Mouse (Mus musculus): ENCODE measurements around the gene Slc12a6.

Slc12a6 gene

DNA sequence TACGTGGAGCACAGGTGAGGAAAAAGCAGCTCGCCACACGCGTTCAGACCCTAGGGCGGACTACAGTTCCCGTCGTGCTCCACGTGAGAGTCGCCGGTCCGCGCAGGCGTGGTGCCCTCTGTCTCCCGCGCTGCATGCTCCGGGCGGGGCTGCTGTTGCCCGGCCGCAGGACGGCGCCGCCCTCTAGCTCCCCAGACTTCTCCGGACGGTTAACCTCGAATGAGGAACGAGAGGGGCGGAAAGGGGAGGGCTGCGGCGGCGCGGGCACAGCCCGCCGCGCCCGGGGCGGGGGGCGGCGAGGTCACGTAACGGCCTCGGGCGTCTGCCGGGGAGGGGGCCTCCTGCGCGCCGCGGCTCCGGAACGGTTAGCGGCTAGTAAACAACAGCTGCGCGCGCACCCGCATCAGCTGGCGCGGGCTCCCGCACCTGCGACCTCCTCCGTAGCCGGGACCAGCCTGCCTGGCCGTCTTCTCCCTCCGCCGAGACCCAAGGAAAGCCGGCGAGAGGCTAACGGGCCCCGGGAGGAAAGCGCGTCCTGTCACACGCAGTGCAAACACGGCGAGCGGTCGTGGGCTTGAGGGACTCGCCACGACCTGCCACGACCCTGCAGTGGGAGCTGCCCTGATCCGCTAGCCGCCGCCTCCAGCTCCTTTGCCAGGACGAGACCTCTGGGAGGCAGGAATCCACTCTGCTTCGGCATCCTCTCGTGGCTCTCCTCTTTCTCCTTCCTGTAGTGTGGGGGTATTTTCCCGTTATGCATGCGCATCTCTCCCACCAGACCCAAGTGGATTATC is at the start of gene Slc12a6:
Gene Slc12a6 (plus strand): TSS at position 378 of the 794 bp plus-strand sequence.
- DNase-seq (ENCODE audit: low read depth, low spot score) = peak; percentile 91

DNA sequence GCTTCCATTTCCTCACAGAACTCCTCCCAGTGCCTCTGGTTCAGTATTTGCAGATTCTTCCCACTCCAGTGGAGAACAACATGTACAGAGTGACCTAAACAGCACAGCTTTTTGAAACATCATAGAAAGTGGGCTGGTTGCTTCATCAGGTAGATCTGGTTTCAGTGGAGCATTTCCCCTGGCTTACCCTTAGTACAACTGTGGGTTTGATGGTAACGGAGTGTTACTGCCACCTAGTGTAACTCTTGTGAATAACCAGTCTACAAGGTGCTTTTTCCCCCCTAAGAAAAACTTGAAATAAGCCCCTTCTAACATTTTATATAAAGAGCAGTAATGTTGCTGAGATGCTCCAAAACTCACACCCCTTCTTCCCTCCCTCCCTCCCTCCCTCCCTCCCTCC is 49.6 kb upstream of the Slc12a6 start:
- peak; percentile 54 for DNase-seq (ENCODE audit: low read depth, low spot score)

DNA sequence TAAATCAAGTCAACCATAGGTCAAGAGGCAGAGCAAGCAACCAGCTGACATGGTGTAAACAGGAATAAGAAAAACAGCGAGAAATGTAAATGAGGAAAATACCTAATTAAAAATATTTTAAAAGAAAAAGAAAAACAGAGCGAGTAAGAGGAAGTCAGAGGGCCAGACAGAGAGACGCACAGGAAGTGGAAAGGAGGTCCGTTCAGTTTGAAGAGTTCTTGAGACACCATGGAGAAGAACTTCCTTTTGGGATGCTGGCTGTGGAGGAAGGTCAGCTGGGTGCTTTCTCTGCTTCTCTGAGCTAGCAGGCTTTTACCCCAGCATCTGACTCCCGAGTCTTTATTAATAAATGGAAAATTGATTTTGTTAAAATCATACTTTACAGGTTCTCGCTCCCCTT is 48.0 kb upstream of the Slc12a6 start:
- no peak for DNase-seq (ENCODE audit: low read depth, low spot score)

DNA sequence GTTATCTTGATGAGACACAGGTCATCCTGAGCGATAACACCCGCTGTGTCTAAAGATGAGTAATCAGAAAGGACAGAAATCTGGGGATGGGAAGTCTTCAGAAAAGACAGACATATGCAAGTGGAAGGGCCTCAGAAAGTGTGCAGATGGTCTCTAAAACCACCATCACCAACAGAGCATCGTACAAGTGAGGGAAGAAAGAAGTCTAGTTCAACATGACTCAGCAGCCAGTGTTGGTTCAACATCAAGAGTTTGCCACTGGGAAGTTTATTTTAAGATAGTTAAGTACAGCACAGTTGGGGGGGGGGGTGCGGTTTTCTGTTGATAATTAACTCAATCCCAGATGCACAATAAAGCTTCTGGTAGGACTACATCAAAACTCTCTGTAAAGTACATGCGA is 44.7 kb upstream of the Slc12a6 start:
- DNase-seq (ENCODE audit: low read depth, low spot score) = no peak

DNA sequence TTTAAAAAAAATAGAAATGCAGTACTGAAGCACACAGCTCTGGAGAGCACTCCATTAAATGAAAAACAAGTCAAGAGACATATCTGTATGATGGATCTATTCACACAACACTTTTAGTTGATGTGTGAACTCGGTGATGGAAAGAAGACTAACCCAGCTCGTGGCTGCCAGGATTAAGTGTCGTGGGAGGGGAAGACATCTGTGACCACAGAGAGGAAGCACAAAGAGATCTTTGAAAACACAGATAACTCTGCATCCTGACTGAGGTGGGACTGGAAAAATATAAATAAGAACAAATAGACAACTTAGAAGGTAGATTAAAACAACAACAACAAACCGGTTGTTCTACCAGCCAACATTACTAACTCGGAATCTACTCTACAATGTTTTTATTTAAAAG is 43.0 kb upstream of the Slc12a6 start:
- no peak for DNase-seq (ENCODE audit: low read depth, low spot score)

DNA sequence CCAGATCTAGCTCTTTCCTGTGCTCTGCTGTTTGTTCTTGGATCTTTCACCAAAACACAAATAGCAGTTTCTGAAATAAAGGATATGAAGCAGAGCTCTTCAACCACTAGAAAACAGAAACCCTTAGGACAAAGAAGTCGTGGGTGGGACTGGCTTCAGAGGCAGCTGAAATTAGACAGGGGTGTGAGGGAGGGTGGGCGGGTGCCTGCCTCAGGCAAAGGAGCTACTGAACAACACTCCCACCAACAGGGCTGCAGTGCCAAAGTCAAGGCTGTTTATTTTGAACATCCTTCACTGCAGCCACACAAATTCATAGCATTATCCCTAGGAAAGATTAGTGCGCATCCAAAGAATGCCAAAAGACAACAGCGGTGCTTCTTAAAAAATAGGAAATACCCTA is 41.3 kb upstream of the Slc12a6 start:
- DNase-seq (ENCODE audit: low read depth, low spot score) = no peak

DNA sequence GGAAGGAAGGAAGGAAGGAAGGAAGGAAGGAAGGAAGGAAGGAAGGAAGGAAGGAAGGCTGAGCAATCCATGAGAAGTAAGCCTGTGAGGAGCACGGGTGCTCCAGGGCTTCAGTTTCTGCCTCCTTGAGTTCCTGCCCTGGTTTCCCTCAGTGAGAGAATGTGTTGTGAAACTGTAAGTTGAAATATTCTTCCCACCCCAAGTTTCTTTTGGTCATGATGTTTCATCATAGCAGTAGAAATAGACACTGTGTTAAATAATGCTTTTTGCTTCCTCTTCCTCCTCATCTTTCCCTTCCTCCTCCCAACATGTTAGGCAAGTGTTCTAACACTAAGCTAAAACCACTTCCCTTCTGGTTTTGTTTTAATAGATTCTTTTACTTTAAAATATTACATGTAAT is 33.0 kb upstream of the Slc12a6 start:
- DNase-seq (ENCODE audit: low read depth, low spot score) = no peak

DNA sequence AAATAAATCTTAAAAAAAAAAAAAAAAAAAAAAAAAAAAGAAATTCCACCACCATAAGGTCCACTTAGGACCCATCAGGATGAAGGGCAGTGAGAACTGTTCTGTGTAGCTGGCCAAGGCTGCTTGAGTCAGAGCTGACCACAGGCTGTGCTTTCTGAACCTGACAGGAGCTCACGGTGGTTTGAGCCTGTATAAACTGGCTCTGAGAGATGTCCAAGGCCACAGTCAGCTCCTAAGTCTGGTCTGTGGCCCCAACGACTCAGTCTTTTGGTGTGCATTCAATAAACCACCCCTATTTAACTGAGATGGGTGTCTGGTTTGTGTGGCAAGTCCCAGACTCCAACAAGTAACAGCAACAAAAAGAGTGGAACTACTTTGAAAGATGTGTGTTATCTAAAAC is 29.0 kb upstream of the Slc12a6 start:
- no peak for DNase-seq (ENCODE audit: low read depth, low spot score)

DNA sequence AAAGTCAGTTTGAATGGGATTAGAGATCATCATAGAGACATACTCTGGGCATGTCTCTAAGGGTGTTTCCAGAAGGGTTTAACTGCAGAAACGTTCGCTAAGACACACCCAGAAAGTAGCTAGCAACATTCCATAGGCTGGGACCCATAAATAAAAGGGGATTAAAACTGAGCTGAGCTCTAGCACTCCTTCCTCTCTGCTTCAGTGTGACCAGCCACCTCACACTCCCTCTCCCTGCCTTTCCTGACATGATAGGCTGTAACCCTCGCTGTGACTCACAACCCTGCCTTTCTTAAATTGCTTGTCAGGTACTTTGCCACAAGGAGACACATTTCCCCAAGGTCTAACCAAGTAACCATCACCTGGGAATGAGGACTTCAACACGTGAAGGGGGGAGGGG is 27.6 kb upstream of the Slc12a6 start:
- DNase-seq (ENCODE audit: low read depth, low spot score) = no peak

DNA sequence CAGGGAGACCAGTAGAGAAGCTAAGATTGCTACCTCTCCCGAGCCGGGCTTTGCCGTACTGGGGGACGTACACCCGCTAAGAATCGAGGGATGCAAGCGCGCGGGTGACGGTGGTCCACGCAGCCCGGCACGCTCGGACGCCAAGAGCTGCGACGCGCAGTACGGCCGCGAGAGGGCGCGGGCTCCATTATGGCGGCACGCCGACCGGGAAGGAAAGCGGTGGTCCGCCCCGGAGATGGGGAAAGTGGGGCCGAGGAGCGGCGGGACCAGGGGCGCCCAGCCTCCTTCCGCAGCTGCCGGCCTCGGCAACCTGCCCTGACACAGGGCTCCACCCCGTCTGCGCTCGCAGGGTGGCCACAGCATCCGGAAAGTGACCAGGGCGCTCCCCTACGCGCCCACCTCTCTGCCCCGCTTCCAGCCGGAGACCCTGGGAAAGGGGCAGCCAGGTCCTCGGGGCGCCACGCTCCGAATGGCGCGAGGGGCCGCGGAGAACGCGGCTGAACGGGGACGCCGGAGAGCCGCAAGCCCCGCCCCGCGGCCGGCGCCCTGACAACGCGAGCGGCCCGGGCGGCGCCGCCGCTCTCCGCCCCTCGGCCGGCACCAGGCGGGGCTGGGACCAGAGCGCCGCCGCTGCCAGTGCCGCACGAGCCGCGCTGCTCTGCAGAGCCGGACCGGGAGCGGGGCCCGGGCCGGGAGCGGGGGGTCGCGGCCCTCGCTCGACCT is 26.3 kb upstream of the Slc12a6 start, which contains the start of gene Lpcat4:
Gene Lpcat4 (plus strand): TSS at position 257 of the 723 bp plus-strand sequence.
- DNase-seq (ENCODE audit: low read depth, low spot score) = peak; percentile 91

DNA sequence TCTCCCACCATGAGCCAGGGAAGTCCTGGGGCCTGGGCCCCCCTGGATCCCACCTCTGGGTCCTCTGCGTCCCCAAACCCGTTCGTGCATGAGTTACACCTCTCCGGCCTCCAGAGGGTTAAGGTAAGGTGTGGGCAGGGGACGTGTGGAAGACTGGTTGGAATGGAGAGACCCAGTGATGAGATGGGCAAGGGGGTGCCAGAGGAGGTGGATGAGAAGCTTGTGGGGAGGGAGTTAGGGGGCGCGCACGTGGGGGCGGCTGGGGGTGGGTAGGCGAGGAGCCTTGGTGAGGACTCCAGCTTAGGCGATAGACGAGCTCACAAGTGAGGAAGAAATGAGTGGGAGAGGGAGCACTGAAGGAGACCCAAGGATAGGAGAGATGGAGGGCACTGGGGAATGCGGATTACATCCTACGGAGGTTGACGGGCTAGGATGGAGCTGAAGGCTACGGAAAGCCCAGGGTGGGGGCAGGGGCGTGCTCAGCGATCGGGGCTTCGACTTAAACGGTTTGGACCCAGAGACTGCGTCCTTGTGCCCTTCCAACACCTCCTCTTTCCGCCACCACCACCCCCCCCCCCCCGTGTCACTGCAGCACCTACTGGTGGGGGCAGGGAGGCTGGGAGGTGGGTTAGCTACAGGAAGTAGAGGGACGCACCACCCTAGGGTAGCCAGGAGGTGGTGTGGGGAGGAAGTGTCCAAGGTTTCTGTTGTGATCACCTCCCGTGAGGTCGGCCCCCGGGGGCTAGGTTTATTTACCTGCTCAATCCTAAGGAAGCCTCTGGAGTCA is 25.5 kb upstream of the Slc12a6 start:
- DNase-seq (ENCODE audit: low read depth, low spot score) = peak; percentile 25

DNA sequence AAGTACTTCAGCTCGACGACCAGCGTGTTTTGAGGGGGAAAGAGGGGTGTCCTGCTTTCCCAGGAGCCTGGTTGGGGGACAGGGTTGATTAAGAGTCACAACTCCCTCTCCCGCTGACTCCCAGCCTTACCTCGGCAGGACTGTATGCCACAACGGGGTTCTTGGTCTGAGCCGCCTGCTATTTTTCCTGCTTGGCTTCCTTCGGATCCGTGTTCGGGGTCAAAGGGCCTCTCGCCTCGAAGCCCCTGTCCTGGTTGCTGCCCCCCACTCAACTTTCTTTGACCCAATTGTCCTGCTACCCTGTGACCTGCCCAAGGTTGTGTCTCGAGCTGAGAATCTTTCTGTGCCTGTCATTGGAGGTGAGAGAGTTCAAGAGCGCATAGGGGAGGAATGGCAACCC is 23.8 kb upstream of the Slc12a6 start:
- no peak for DNase-seq (ENCODE audit: low read depth, low spot score)

DNA sequence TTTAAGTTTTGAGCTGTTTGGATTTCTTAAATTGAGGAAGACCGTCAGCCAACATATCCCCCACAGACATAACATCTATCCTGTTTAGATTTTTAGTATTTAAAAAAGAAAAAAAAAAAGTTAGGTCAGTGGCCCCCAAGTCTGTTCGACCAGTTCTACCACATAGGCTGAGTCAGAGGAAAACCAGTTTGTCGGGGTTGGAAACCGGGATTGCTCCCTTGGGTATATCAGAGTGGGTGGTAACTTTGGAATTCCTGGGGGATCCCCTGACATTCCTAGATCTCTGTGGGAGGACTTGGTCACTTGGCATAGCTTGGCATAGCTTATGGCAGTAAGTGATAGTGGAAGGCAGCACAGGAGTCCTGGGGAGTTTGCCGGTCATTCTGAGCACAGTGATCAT is 20.3 kb upstream of the Slc12a6 start:
- DNase-seq (ENCODE audit: low read depth, low spot score) = no peak

DNA sequence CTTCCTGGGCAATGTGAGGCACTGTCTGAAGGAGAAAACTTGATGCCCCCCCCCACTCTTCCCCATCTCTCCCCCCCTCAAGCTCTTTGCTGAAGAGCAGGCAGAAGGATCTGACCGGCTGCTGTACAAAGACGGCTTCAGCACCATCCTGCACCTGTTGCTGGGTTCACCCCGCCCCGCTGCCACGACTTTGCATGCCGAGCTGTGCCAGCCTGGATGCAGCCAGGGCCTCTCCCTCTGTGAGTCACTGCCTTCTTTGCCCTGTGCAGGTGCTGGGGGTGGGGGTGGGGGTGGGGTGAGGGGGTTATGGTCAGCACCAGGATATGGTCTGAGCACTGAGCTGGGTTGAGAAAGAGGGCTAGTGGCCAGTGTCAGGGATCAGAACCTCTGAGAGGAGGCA is 19.4 kb upstream of the Slc12a6 start:
- no peak for DNase-seq (ENCODE audit: low read depth, low spot score)

DNA sequence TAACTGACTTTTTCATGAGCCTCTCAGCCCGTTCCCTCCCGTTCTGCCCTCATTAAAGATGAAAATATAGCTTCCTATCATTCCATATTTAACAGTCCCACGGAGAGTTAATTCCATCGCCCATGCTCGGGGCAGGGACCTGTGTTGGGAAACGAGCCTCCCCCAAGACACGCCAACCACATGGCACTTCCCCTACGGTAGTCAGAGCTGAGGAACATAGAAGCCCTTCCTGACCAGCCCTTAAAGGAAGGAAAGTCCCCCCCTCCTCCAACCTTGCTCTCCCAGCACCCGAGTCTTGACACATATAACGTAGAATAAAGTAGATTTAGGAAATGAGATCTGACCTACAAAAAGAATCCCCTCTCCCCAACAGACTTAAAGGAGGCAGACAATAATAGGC is 18.3 kb upstream of the Slc12a6 start:
- no peak for DNase-seq (ENCODE audit: low read depth, low spot score)

DNA sequence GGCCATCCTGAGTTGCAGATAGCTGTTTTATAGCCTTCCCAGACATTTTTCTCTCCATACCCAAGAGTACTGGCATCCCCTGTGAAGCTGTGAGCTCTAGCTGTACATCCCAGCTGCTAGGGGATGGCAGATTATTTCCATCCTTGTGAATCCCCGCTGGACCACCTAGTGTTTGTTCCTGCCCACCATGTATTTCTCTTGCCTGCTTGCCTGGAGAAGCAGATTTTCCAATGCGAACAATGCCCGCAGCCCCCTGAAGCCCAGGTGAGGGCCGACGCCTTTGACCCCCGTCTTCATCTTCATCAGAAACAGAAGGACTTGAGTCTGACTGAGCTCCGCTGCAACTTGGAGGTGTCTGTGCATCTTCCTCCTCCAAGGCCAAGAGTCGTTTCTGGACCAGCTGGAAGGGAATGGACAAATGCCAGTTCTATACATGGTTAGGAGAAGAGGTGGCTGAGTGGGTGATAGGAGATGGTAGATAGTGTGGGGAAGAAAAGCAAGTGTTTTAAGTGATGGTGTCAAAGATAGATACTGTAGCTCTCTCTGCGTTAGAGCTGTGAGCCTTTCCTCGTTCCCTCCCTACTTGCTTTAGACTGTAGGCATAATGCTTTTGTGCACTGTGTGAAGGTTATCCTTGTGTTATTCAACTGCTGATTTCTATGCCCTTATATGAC is 15.7 kb upstream of the Slc12a6 start:
- no peak for DNase-seq (ENCODE audit: low read depth, low spot score)

DNA sequence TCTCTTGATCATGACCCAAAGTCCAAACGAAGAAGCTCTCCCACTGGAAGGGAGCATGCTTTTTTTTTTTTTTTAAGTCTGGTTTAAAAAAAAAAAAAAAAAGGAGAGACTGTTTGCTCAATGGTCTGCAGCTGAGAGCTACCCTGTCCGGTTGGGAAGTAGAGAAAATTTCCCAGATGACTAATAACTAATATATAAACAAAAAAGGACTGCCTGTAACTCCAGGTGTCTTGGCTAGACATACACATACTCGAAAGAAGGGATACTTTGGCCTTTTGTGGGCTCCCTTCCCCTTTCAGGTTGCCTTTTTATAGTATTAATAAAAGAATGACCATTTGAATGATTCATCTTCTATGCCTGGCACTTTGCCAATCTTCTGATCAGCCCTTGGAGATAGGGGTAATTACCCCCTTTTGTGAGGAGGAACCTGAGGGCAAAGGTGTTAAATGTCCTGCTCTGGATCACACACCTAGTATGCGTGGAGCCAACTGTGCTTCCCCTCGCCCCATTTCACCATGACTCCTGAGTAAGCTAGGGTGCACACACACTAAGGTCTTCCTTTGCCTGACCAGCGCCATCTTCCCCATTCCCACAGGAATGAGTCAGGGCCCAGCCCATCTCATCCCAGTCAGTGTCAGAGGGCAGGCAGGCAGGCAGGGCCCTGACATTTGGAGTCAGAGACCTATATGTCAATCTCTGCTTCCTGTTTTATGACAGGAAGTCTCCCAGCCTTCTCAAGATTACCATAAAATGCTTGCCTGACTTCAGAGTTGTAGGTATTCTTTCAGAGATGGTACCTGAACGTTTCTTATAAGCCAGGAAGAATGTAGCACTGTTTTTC is 10.7 kb upstream of the Slc12a6 start:
- no peak for DNase-seq (ENCODE audit: low read depth, low spot score)

DNA sequence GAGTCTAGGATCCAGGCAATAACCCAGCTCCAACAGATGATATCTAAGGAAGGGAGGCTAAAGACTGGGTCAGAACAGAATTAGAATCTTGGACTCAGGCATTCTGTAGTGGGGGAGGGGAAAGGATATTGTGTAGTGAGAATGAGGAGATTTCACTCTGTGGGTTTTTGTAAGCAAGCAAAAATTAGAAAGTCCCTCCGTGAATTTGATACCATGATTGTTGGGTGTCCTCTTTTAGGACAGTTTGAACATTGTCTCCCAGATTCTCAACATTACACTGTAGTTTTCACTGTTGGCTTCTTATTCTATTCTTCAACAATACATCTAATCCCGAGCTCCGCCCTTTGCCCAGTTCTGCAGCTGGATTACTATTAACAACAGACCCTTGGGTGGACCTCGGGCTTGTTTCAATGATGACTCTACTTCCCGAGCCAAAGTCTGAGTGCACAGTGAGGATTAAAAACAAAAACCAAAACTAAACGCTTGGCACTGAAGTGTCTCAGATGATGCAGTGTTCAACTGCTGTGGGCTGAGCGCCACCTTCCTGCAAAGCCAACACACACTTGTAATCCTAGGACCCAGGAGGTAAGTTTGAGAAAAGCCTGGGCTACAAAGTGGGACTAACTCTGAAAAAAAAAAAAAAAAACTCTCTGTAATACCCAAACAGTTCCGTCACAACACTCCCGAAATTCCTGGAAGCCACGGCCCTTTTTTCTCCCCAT is 6.2 kb upstream of the Slc12a6 start, which contains the start of gene Nutm1:
Gene Nutm1 (minus strand): TSS at position 51 of the 722 bp plus-strand sequence.
- DNase-seq (ENCODE audit: low read depth, low spot score) = no peak

DNA sequence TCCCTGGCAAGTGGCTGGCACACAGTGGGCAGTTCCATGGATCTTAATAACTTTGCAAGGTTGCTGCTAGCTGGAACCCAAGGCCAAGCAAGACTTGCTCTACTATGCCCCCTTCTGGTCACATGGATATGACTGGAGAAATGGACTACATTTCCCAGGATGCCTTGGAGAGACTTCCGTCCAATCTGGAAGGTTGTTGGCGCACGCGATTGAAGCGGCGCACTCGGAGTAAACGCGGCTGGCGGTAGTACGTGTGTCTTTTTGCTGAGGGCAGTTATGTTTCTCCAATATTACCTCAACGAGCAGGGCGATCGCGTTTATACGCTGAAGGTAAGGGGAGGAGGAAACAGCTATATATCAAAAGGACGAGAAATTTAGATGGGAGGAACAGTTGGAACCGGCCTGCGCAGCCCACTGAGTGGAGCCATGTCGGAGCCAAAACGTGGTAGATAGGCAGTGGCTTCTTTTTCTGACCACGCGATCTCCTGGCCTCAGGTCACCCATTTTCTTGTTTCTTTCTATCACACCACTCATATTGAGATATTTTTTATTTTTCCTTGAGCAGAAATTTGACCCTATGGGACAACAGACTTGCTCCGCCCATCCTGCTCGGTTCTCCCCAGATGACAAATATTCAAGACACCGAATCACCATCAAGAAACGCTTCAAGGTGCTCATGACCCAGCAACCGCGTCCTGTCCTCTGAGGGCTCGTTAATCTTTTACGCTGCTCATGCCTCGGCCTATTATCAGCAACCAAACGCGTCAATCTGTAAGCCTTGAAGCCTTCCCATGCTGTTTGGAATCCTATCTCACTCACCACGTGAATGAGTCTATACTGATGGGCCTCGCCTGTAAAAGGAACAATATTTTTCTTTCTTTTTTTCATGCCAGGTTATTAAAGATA is 3.6 kb upstream of the Slc12a6 start, which contains the start of gene Nop10:
Gene Nop10 (plus strand): TSS at position 179 of the 906 bp plus-strand sequence.
- DNase-seq (ENCODE audit: low read depth, low spot score) = peak; percentile 93

Data from mesoderm, embryonic 11.5 days (tissue).